Mouse (Mus musculus) ES-Bruce4 (cell line): Measurements from ENCODE around the gene Glrx5. TPM values are rescaled to one million over a fixed set of nuclear protein-coding genes. Genes with fewer than 3 reads are reported as not detected.

ENCODE experiments used
- H3K27ac ChIP-seq: 2 replicates; pipeline ENCODE4 v1.5.1; 2012; ENCODE audit warnings: low read length, inconsistent platforms; ENCODE audit not compliant: insufficient read depth
- H3K27me3 ChIP-seq: 2 replicates; pipeline ENCODE4 v1.6.1; 2012; ENCODE audit warnings: mild to moderate bottlenecking, low read length, inconsistent platforms; ENCODE audit not compliant: control insufficient read depth, poor library complexity, insufficient read depth, severe bottlenecking
- H3K36me3 ChIP-seq: 2 replicates; pipeline ENCODE4 v1.6.1; 2012; ENCODE audit warnings: inconsistent platforms, mild to moderate bottlenecking, low read length, moderate library complexity; ENCODE audit not compliant: control insufficient read depth, poor library complexity, insufficient read depth, severe bottlenecking
- H3K4me1 ChIP-seq: one replicate; pipeline ENCODE4 v1.8.1; 2011; ENCODE audit warnings: low read length; ENCODE audit not compliant: control insufficient read depth, insufficient read depth
- H3K4me3 ChIP-seq: 2 replicates; pipeline ENCODE4 v1.5.1; 2011; ENCODE audit warnings: low read depth, mild to moderate bottlenecking, low read length
- H3K9ac ChIP-seq: 2 replicates; pipeline ENCODE4 v1.6.1; 2012; ENCODE audit warnings: low read depth, mild to moderate bottlenecking, inconsistent platforms; ENCODE audit not compliant: poor library complexity, severe bottlenecking
- H3K9me3 ChIP-seq: replicated peaks from 2 replicates; pipeline ENCODE4 v1.6.1; 2012; ENCODE audit warnings: mild to moderate bottlenecking, low read length, inconsistent platforms; ENCODE audit not compliant: control insufficient read depth, poor library complexity, insufficient read depth, severe bottlenecking
- CTCF ChIP-seq: IDR thresholded peaks from one replicate; pipeline ENCODE4 v1.8.1; 2011; ENCODE audit warnings: low read depth, low read length
- EP300 ChIP-seq: IDR thresholded peaks from 2 replicates; pipeline ENCODE4 v1.6.1; 2011; ENCODE audit warnings: low read depth, low read length; ENCODE audit not compliant: insufficient read depth
- POLR2A ChIP-seq: IDR thresholded peaks from one replicate; pipeline ENCODE4 v1.8.1; 2011; ENCODE audit warnings: low read length; ENCODE audit not compliant: insufficient read depth
- polyA plus RNA-seq: library from polyadenylated mRNA; stranded (reverse); fragments of >200 nt; gene quantifications from 2 replicates; pipeline ENCODE4 v1.2.4, GENCODE M21; 2011; ENCODE audit warnings: low read depth; ENCODE audit not compliant: missing spikeins, insufficient read depth, insufficient read length

The Glrx5 gene
- polyA plus RNA-seq, 1 experiment = 36.4 TPM

DNA sequence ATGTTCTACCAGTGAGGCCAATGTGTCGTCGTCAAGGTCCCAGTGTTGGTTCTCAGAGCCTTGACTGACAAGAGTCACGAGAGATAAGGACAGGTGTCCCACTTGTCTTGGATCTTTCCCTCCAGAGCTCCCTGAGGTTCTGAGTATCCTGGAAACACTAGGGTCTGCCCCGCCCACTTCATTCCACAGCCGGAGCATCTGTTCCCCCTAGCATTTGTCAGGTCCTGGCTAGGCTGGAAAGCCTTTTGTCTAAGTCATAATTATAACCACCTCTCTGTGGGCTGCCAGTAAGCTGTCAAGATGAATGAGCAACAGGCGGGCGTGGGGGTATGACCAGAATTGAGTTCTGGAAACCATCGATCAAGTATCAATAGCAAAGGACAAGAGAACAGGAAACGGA is 29.3 kb upstream of the Glrx5 start:
- no peak overlapping the region for H3K9ac ChIP-seq
- H3K4me1 ChIP-seq = peaks cover 26% of the 10 kb centered on the region
- no peaks in the 10 kb centered on the region for H3K9me3 ChIP-seq
- H3K27ac ChIP-seq = no peak overlapping the region
- no peak overlapping the region for H3K4me3 ChIP-seq
- no peak for TF ChIP-seq EP300
- TF ChIP-seq POLR2A = no peak
- H3K36me3 ChIP-seq = no peaks in the 10 kb centered on the region
- H3K27me3 ChIP-seq = no peaks in the 10 kb centered on the region

DNA sequence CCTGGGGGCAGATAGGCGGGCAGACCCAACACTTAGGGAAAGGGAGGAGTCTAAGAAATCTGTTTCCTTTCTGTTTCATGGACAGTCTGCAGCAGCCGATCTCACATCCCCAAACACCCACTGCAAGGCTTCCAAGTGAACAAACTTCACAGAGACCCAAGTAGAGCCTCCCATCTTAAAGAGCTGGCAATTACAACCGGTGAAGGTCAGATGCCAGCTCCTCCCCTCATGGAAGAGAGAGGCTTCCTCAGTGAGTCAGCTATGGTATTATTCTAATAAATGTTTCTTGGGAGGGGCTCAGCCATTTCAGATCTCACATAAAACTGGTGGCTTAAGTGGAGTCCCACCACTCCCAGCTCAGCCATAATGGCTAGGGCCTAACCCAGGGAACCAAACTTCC is 28.8 kb upstream of the Glrx5 start:
- H3K9me3 ChIP-seq = no peaks in the 10 kb centered on the region
- TF ChIP-seq CTCF (no peak), EP300 (no peak), POLR2A (no peak)
- peaks cover 25% of the 10 kb centered on the region for H3K4me1 ChIP-seq
- H3K27me3 ChIP-seq = no peaks in the 10 kb centered on the region
- H3K36me3 ChIP-seq = no peaks in the 10 kb centered on the region
- H3K4me3 ChIP-seq = no peak overlapping the region
- H3K9ac ChIP-seq = no peak overlapping the region
- H3K27ac ChIP-seq = no peak overlapping the region

DNA sequence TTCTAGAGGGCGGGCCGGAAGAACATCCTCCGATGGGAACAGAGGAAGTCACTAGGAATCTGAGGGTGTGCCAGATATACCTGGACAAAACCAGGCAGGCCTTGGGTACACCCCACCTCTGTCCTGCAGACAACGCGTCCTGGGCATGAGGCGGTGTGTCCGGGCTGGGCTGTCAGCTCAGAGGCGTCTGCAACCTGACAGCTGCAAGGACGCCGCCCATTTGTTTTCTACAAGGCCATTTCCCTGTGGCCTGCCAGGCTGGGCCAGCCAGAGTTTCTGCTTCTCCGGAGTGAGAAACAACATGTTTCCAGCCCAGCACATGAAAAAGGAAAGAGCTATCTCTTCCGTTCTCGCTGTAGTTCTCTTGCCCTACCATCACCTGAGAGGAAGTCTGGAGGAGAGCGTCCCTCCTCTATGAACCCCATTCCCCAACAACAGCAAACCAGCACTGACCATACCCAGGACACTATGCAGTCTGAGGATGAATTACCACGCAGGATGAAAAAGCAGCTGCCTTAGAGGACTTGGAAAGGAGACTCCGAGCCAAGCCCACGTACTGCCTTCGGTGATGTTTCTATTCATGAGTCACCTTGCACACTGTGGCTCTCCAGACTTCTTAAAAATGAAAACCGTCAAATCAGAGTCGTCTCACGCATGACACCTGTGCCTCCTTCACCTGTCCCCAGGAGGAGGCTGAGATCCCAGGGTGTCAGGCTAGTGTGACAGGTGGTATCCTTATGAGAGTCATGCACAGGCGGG is 27.4 kb upstream of the Glrx5 start:
- Histone ChIP-seq H3K9ac (no peak overlapping the region), H3K36me3 (no peaks in the 10 kb centered on the region), H3K27me3 (no peaks in the 10 kb centered on the region), H3K27ac (no peak overlapping the region), H3K4me1 (peaks cover 20% of the 10 kb centered on the region), H3K9me3 (no peaks in the 10 kb centered on the region), H3K4me3 (no peak overlapping the region)
- no peak for TF ChIP-seq EP300
- TF ChIP-seq CTCF = no peak
- no peak for TF ChIP-seq POLR2A

DNA sequence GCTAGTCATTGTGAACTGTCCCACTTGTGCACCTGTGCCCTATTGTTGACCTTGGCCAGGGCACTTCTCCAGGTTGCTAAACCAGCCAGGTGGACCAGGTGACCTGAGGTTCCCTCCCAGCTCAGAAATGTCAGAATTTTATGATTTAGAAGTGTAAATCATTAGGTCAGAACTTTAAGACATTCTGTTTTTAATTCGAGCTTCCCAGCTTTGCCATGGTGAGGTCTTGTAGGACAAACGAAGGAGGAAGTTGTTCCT is 26.8 kb upstream of the Glrx5 start:
- Histone ChIP-seq H3K27me3 (no peaks in the 10 kb centered on the region), H3K36me3 (no peaks in the 10 kb centered on the region), H3K4me1 (peaks cover 19% of the 10 kb centered on the region), H3K4me3 (no peak overlapping the region), H3K9ac (no peak overlapping the region), H3K27ac (no peak overlapping the region), H3K9me3 (no peaks in the 10 kb centered on the region)
- no peak for TF ChIP-seq EP300
- no peak for TF ChIP-seq CTCF
- TF ChIP-seq POLR2A = no peak

DNA sequence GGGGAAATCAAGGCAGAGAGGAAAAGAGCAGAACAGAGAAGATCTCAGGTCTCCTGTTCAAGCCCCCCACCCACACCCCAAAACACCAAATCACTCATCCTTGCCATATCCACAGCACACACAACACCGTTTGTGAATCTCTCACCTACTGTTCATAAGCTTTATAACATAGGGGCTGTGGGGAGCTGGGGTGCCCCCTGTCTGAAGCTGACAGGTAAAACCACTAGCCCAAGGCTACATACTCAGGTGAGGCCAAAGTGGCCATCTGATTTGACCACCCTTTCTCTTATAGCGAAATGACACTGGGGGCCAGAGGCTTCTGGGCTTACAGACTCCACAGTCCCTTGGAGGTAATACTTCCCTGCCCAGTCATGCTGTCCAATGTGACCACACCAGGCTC is 24.3 kb upstream of the Glrx5 start:
- H3K27ac ChIP-seq = no peak overlapping the region
- H3K4me1 ChIP-seq = peaks cover 10% of the 10 kb centered on the region
- H3K9me3 ChIP-seq = no peaks in the 10 kb centered on the region
- no peak overlapping the region for H3K9ac ChIP-seq
- peak; percentile 8 for TF ChIP-seq CTCF
- no peak for TF ChIP-seq POLR2A
- no peak overlapping the region for H3K4me3 ChIP-seq
- no peaks in the 10 kb centered on the region for H3K27me3 ChIP-seq
- H3K36me3 ChIP-seq = no peaks in the 10 kb centered on the region

DNA sequence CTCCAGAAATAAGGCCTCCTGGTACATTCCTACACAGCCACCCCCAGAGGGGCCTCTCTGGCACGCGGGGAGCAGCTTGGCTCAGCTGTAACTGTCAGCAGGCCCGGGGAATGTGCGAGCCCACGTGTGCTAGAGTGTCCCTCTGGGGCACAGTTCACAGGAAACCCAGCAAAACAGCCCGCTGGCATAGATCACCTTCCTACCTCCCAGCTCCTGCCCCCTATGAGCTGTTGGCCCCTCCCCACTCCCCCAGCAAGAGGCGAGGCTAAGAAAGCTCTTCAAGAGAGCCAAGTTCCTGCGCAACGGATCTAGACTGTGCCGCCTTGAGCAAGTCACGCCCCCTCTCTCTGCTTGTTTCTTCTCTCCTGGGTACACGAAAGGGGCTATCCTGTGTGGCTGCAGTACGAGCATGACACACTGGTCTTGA is 23.7 kb upstream of the Glrx5 start:
- no peaks in the 10 kb centered on the region for H3K27me3 ChIP-seq
- H3K4me3 ChIP-seq = peak overlapping the region; percentile 83
- no peak overlapping the region for H3K9ac ChIP-seq
- TF ChIP-seq POLR2A (no peak), CTCF (no peak), EP300 (no peak)
- no peaks in the 10 kb centered on the region for H3K36me3 ChIP-seq
- H3K27ac ChIP-seq = no peak overlapping the region
- H3K9me3 ChIP-seq = no peaks in the 10 kb centered on the region
- H3K4me1 ChIP-seq = peaks cover 9% of the 10 kb centered on the region
